9 mouse cellular contexts compared by ENCODE assay signal in the genomic region with DNA sequence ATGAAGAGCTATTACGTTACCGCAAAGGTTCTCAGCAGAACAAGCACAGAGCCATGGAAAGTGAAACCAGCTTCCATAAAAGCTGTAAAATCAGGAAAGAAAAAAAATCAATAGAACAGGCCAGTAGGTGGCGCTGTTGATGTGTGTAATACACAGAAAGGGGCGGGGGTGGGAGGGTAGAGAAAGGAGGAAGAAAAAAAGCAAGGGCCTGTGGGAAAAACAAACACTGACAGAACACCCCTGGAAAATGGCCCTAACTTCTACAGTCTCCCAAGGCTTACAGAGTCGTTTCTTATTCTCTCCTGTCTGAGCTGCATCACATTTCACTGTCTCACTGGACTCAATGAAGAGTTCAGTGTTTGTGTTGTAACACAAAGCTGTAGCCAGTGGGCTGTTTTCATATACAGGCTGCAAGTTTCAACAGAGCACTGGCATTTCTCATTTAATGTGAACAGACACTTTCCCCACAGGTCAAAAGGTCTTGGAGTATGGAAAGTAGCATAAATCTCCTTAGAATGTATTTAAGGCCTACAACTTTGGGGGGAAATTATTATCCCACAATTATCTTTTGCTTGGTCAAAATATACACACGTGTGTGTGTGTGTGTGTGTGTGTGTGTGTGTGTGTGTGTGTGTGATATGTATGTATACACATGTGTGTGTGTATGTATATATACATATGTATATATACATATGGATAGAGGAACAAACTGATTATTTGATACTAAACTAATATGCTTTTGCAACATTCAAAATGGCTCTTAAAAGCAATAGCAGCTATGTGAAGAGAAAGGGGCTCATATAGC. TPM values are rescaled to one million over a fixed set of nuclear protein-coding genes. Genes with fewer than 3 reads are reported as not detected.
A peak's percentile ranks its signal among the peaks of the same experiment; 100 is the strongest.
DNase-seq lines count a peak whose midpoint lies in the region; ATAC-seq and TF ChIP-seq lines count a peak whose summit lies in the region.
"Had no signal": no experiment of that assay in that cellular context is flagged by ENCODE, and none has a peak within 500 bp of the region (broad histone marks: within the 10 kb centered on the region; RNA-seq: fewer than 3 reads in every experiment).

No protein-coding gene starts in this region.

- peaks cover 2% of the 10 kb centered on the region; the same call in 1 of the 2 replicates for H3K9me3 ChIP-seq in G1E (replicated peaks)
- H3K9me3 ChIP-seq in heart, embryonic 16.5 days (replicated peaks; ENCODE audit: control insufficient read depth, low read length): no peaks in the 10 kb centered on the region
- no peaks in the 10 kb centered on the region for H3K9me3 ChIP-seq in liver, embryonic 14.5 days (ENCODE audit: control insufficient read depth, low read length)
- no peaks in the 10 kb centered on the region for H3K9me3 ChIP-seq in neural tube, embryonic 13.5 days

- H3K27ac ChIP-seq in brown adipose tissue, adult 24 weeks (replicated peaks; ENCODE audit: low read depth, low read length): peak overlapping the region; percentile 70; the same call in 1 of the 2 replicates
- H3K27ac ChIP-seq in heart, embryonic 16.5 days (ENCODE audit: low read length): no peak overlapping the region
- no peak overlapping the region for H3K27ac ChIP-seq in liver, embryonic 14.5 days
- no peak overlapping the region for H3K27ac ChIP-seq in neural tube, embryonic 13.5 days (replicated peaks)
- H3K27ac ChIP-seq: macrophage had no signal

- peak overlapping the region; percentile 55 for H3K4me2 ChIP-seq in heart, embryonic 16.5 days (ENCODE audit: low read depth, low read length)
- H3K4me2 ChIP-seq in liver, embryonic 14.5 days (ENCODE audit: low read depth): no peak overlapping the region
- H3K4me2 ChIP-seq in neural tube, embryonic 13.5 days: peak overlapping the region; percentile 28

- WGBS in heart, embryonic 16.5 days: 15% methylated on average over 6 of the region's 6 CpGs
- WGBS in liver, embryonic 14.5 days (ENCODE audit: insufficient replicate concordance): 10% methylated on average over 6 of the region's 6 CpGs
- WGBS in neural tube, embryonic 13.5 days: 18% methylated on average over 6 of the region's 6 CpGs

- H3K36me3 ChIP-seq in G1E (replicated peaks): no peaks in the 10 kb centered on the region
- H3K36me3 ChIP-seq in heart, embryonic 16.5 days (ENCODE audit: control insufficient read depth, insufficient read depth): no peaks in the 10 kb centered on the region
- H3K36me3 ChIP-seq in liver, embryonic 14.5 days (replicated peaks; ENCODE audit: control insufficient read depth, insufficient read depth, low read depth): no peaks in the 10 kb centered on the region
- no peaks in the 10 kb centered on the region for H3K36me3 ChIP-seq in neural tube, embryonic 13.5 days

- no peak overlapping the region for H3K4me3 ChIP-seq in G1E (ENCODE audit: low read depth, low read length)
- no peak overlapping the region for H3K4me3 ChIP-seq in brown adipose tissue, adult 24 weeks (ENCODE audit: insufficient read depth, low read depth, low read length)
- peak overlapping the region; percentile 31 for H3K4me3 ChIP-seq in heart, embryonic 16.5 days (ENCODE audit: low read length)
- no peak overlapping the region for H3K4me3 ChIP-seq in liver, embryonic 14.5 days (ENCODE audit: insufficient read depth in 1 of 2, low read depth in 2 of 2, low read length in 2 of 2)
- no peak overlapping the region for H3K4me3 ChIP-seq in neural tube, embryonic 13.5 days

- no peak for TF ChIP-seq EP300 in liver, embryonic 14.5 days (IDR thresholded peaks at IDR 0.05; ENCODE audit: low read depth)

- peak overlapping the region; percentile 52; the same call in 1 of the 2 replicates for H3K9ac ChIP-seq in heart, embryonic 16.5 days (ENCODE audit: low read length)
- no peak overlapping the region for H3K9ac ChIP-seq in liver, embryonic 14.5 days (replicated peaks)
- no peak overlapping the region for H3K9ac ChIP-seq in neural tube, embryonic 13.5 days

- no peaks in the 10 kb centered on the region for H3K27me3 ChIP-seq in G1E (ENCODE audit: insufficient read depth, low read length)
- H3K27me3 ChIP-seq in heart, embryonic 16.5 days (ENCODE audit: control insufficient read depth, insufficient read depth, low read length): no peaks in the 10 kb centered on the region
- H3K27me3 ChIP-seq in liver, embryonic 14.5 days (ENCODE audit: control insufficient read depth, insufficient read depth, low read length): no peaks in the 10 kb centered on the region
- H3K27me3 ChIP-seq in neural tube, embryonic 13.5 days: no peaks in the 10 kb centered on the region

- no peak for TF ChIP-seq CTCF in G1E (IDR thresholded peaks at IDR 0.05; ENCODE audit: low read depth, low read length)
- TF ChIP-seq CTCF in liver, embryonic 14.5 days (IDR thresholded peaks at IDR 0.05; ENCODE audit: low read depth): peak; percentile 47

- DNase-seq in G1E (ENCODE audit: low spot score): no peak
- DNase-seq in fat pad, adult 2 months (ENCODE audit: extremely low read depth, low read depth, low spot score): peak; percentile 7
- DNase-seq in kidney, postnatal 25 days: peak; percentile 44 to 80
- peak; percentile 39 to 45 (median 41) for DNase-seq in liver, embryonic 14.5 days (ENCODE audit: low read depth in 3 of 3, low spot score in 3 of 3)

- ATAC-seq in G1E (ENCODE audit: extremely low read depth, insufficient number of reproducible peaks, low FRiP score, poor library complexity, severe bottlenecking): peak; percentile 42; the same call in 1 of the 2 replicates
- ATAC-seq in heart, embryonic 16.5 days (replicated peaks; ENCODE audit: extremely low read depth, insufficient read depth, low FRiP score): peak; percentile 60; the same call in 1 of the 2 replicates
- ATAC-seq in liver, embryonic 14.5 days (ENCODE audit: insufficient read depth): 0 out of 2 replicates have a peak, but pooled peaks have one; percentile 33
- ATAC-seq in neural tube, embryonic 13.5 days (ENCODE audit: low read depth): peak; percentile 94
- ATAC-seq in monocyte, adult 5-6 weeks (replicated peaks; ENCODE audit: insufficient number of reproducible peaks, low FRiP score, low TSS enrichment, poor library complexity, severe bottlenecking): no peak

- no peaks in the 10 kb centered on the region for H3K4me1 ChIP-seq in G1E (ENCODE audit: insufficient read depth, low read depth, low read length)
- H3K4me1 ChIP-seq in brown adipose tissue, adult 24 weeks (ENCODE audit: control insufficient read depth, insufficient read depth, insufficient read length, low read length): no peaks in the 10 kb centered on the region
- peaks cover 2% of the 10 kb centered on the region; the same call in 1 of the 2 replicates for H3K4me1 ChIP-seq in heart, embryonic 16.5 days (ENCODE audit: control insufficient read depth, insufficient read depth, low read length)
- H3K4me1 ChIP-seq in liver, embryonic 14.5 days (replicated peaks; ENCODE audit: control insufficient read depth in 2 of 2, insufficient read depth in 2 of 2, low read length in 1 of 2): no peaks in the 10 kb centered on the region
- H3K4me1 ChIP-seq in neural tube, embryonic 13.5 days (replicated peaks): peaks cover 3% of the 10 kb centered on the region; the same call in 1 of the 2 replicates

RNA-seq across cellular contexts. Expression of a gene that starts 15.7 kb away (rescaled TPM):
- total RNA-seq in G1E (2014; fragmentation: Nextera tagmentation): not detected in 2 replicates
- total RNA-seq in G1E (2017): 0.11 and 0.12 TPM in 2 replicates
- polyA plus RNA-seq in G1E (2012): not detected in 2 replicates
- polyA plus RNA-seq in brown adipose tissue, adult 24 weeks (2012; ENCODE audit: insufficient read depth, insufficient read length, missing spikeins): 132 and 191 TPM in 2 replicates
- polyA plus RNA-seq in heart, embryonic 16.5 days (2015; fragmentation: Nextera tagmentation; extraction: Ambion mirVana): 0.09 and 0.12 TPM in 2 replicates
- polyA plus RNA-seq in liver, embryonic 14.5 days (2012; rRNA removed): not detected in 2 replicates
- not detected in 2 replicates for polyA plus RNA-seq in liver, embryonic 14.5 days (2014; fragmentation: Nextera tagmentation; extraction: Ambion mirVana)
- polyA plus RNA-seq in neural tube, embryonic 13.5 days (2015; fragmentation: Nextera tagmentation; extraction: Ambion mirVana): 0.32 and 1.2 TPM in 2 replicates
- total RNA-seq in monocyte, adult 5-6 weeks (2017): 0.38 to 0.64 TPM in 2 of 3 replicates, not detected in the other
- polyA plus RNA-seq: macrophage had no signal

Comparison
In these comparisons a context has a peak if more than half of its experiments do, and no peak if none do; other contexts are left out.
1. RNA of a gene that starts 15.7 kb away (polyA plus RNA-seq): 132 to 191 TPM in brown adipose tissue, adult 24 weeks; 0.32 to 1.2 TPM in neural tube, embryonic 13.5 days, 0.09 to 0.12 TPM in heart, embryonic 16.5 days, not detected in G1E and not detected in liver, embryonic 14.5 days; every median in the first group is over 10 times any median in the second.